Mouse (Mus musculus) liver, adult 2 months (tissue): ENCODE measurements around the gene Slc30a4. TPM values are rescaled to one million over a fixed set of nuclear protein-coding genes. Genes with fewer than 3 reads are reported as not detected.

ENCODE experiments used
- DNase-seq: peaks from one replicate; pipeline ENCODE4 v3.0.0-alpha.2; 2011; ENCODE audit warnings: low read depth, low spot score; ENCODE audit errors: extremely low read depth
- H3K27ac ChIP-seq: fragments of 200-500 bp; replicated peaks from 2 replicates; pipeline ENCODE4 v1.5.1; 2012; ENCODE audit warnings: low read depth, mild to moderate bottlenecking, control low read depth, inconsistent platforms, low read length; ENCODE audit not compliant: insufficient read depth
- H3K27me3 ChIP-seq: fragments of 200-500 bp; 2 replicates; pipeline ENCODE4 v1.6.1; 2012; ENCODE audit warnings: mild to moderate bottlenecking, moderate library complexity, low read length, inconsistent platforms; ENCODE audit not compliant: control insufficient read depth, insufficient read depth
- H3K36me3 ChIP-seq: fragments of 200-500 bp; 2 replicates; pipeline ENCODE4 v1.6.1; 2012; ENCODE audit warnings: low read length, inconsistent platforms; ENCODE audit not compliant: control insufficient read depth, insufficient read depth
- H3K4me1 ChIP-seq: fragments of 200-500 bp; 2 replicates; pipeline ENCODE4 v1.6.1; 2011; ENCODE audit warnings: low read length; ENCODE audit not compliant: control insufficient read depth, insufficient read depth
- H3K4me3 ChIP-seq: fragments of 200-500 bp; 2 replicates; pipeline ENCODE4 v1.5.1; 2011; ENCODE audit warnings: low read depth, mild to moderate bottlenecking, control low read depth, low read length, moderate library complexity; ENCODE audit not compliant: insufficient read depth
- H3K79me2 ChIP-seq: fragments of 200-500 bp; 2 replicates; pipeline ENCODE4 v1.6.1; 2012; ENCODE audit warnings: inconsistent platforms, mild to moderate bottlenecking, low read length, moderate library complexity; ENCODE audit not compliant: control insufficient read depth, insufficient read depth
- H3K9ac ChIP-seq: fragments of 200-500 bp; 2 replicates; pipeline ENCODE4 v1.6.1; 2012; ENCODE audit warnings: low read depth, mild to moderate bottlenecking, control low read depth, inconsistent platforms, low read length
- CTCF ChIP-seq: fragments of 200-500 bp; IDR thresholded peaks from 2 replicates; pipeline ENCODE4 v1.5.1; 2011; ENCODE audit warnings: low read depth, low read length, control low read depth
- POLR2A ChIP-seq: fragments of 200-500 bp; IDR thresholded peaks from 2 replicates; pipeline ENCODE4 v1.6.1; 2011; ENCODE audit warnings: low read length, control low read depth; ENCODE audit not compliant: insufficient read depth; ENCODE audit errors: extremely low read depth
- WGBS: fragments of 180-500 bp; shearing (Covaris S2); methylation state at CpG from one replicate; pipeline ENCODE4 v1.1.7; 2018; 5-methylcytosine and 5-hydroxymethylcytosine counted together
- polyA plus RNA-seq: library from polyadenylated mRNA; depleted of rRNA; stranded (reverse); fragments of >200 nt; gene quantifications from 2 replicates; pipeline ENCODE4 v1.2.3, GENCODE M21; 2012
- total RNA-seq: library from RNA; depleted of rRNA; stranded (reverse); fragments of >200 nt; gene quantifications from 2 replicates; pipeline ENCODE4 v1.2.3, GENCODE M21; 2014

Slc30a4 gene
- total and polyA plus RNA-seq, 2 experiments: 2.4 to 8.5 TPM

- Histone ChIP-seq H3K4me1 (no peaks in the 10 kb centered on the region), H3K27ac (no peak overlapping the region), H3K36me3 (peaks cover 25% of the 10 kb centered on the region), H3K4me3 (no peak overlapping the region), H3K27me3 (no peaks in the 10 kb centered on the region), H3K79me2 (no peaks in the 10 kb centered on the region), H3K9ac (no peak overlapping the region)
- WGBS: 75% methylated on average over 6 of the region's 6 CpGs
- DNase-seq: no peak
- no peak for TF ChIP-seq POLR2A
- TF ChIP-seq CTCF: no peak
Observed at GRCm38 (mm10) chr2:122686665-122687064, 15.8 kb downstream of the Slc30a4 start.

GRCm38 (mm10) chr2:122683641-122684040, 18.8 kb downstream of the Slc30a4 start:
- no peak overlapping the region for H3K27ac ChIP-seq
- peaks cover 25% of the 10 kb centered on the region for H3K36me3 ChIP-seq
- H3K27me3 ChIP-seq: no peaks in the 10 kb centered on the region
- no peaks in the 10 kb centered on the region for H3K4me1 ChIP-seq
- H3K4me3 ChIP-seq: no peak overlapping the region
- no peaks in the 10 kb centered on the region for H3K79me2 ChIP-seq
- 90% methylated on average over 1 of the region's 1 CpGs for WGBS
- DNase-seq: no peak
- H3K9ac ChIP-seq: no peak overlapping the region
- TF ChIP-seq CTCF: no peak
- TF ChIP-seq POLR2A: no peak

GRCm38 (mm10) chr2:122682520-122682919, 19.9 kb downstream of the Slc30a4 start:
- no peak overlapping the region for H3K27ac ChIP-seq
- WGBS: 90% methylated on average over 2 of the region's 2 CpGs
- no peak overlapping the region for H3K4me3 ChIP-seq
- H3K36me3 ChIP-seq: peaks cover 25% of the 10 kb centered on the region
- H3K9ac ChIP-seq: no peak overlapping the region
- H3K79me2 ChIP-seq: no peaks in the 10 kb centered on the region
- H3K4me1 ChIP-seq: no peaks in the 10 kb centered on the region
- DNase-seq: no peak
- no peak for TF ChIP-seq POLR2A
- TF ChIP-seq CTCF: no peak
- no peaks in the 10 kb centered on the region for H3K27me3 ChIP-seq

GRCm38 (mm10) chr2:122681379-122682137, 20.9 kb downstream of the Slc30a4 start:
- H3K36me3 ChIP-seq: peaks cover 25% of the 10 kb centered on the region
- WGBS: 83% methylated on average over 5 of the region's 5 CpGs
- no peaks in the 10 kb centered on the region for H3K79me2 ChIP-seq
- no peak overlapping the region for H3K9ac ChIP-seq
- no peaks in the 10 kb centered on the region for H3K4me1 ChIP-seq
- TF ChIP-seq POLR2A (no peak), CTCF (no peak)
- no peaks in the 10 kb centered on the region for H3K27me3 ChIP-seq
- no peak overlapping the region for H3K27ac ChIP-seq
- no peak overlapping the region for H3K4me3 ChIP-seq
- DNase-seq: no peak

- no peaks in the 10 kb centered on the region for H3K36me3 ChIP-seq
- H3K9ac ChIP-seq: no peak overlapping the region
- H3K79me2 ChIP-seq: no peaks in the 10 kb centered on the region
- no peak for DNase-seq
- TF ChIP-seq POLR2A (no peak), CTCF (no peak)
- H3K4me1 ChIP-seq: no peaks in the 10 kb centered on the region
- no peak overlapping the region for H3K4me3 ChIP-seq
- H3K27ac ChIP-seq: no peak overlapping the region
- WGBS: 84% methylated on average over 2 of the region's 2 CpGs
- no peaks in the 10 kb centered on the region for H3K27me3 ChIP-seq
Observed at GRCm38 (mm10) chr2:122675126-122675525, 27.3 kb downstream of the Slc30a4 start.

- DNase-seq: no peak
- H3K27ac ChIP-seq: no peak overlapping the region
- WGBS: 72% methylated on average over 5 of the region's 5 CpGs
- no peaks in the 10 kb centered on the region for H3K36me3 ChIP-seq
- no peak overlapping the region for H3K9ac ChIP-seq
- TF ChIP-seq CTCF: no peak
- no peaks in the 10 kb centered on the region for H3K4me1 ChIP-seq
- no peaks in the 10 kb centered on the region for H3K79me2 ChIP-seq
- H3K4me3 ChIP-seq: no peak overlapping the region
- H3K27me3 ChIP-seq: no peaks in the 10 kb centered on the region
Observed at GRCm38 (mm10) chr2:122672841-122673240, 29.6 kb downstream of the Slc30a4 start.
